Mouse (Mus musculus) liver, embryonic 15.5 days (tissue): ENCODE results near the gene Klkb1. TPM values are rescaled to one million over a fixed set of nuclear protein-coding genes. Genes with fewer than 3 reads are reported as not detected.
"Not testable (repeated sequence)": the region's sequence is repeated elsewhere in the genome, so short reads cannot be mapped to it uniquely, and the experiment has no call there.

ENCODE experiments used
- ATAC-seq: fragments of 200-750 bp; cut with Nextera tagmentation; 2 replicates; pipeline ENCODE4 v1.8.0; 2017; ENCODE audit warnings: moderate number of reproducible peaks, mild to moderate bottlenecking, moderate library complexity; ENCODE audit not compliant: insufficient read depth
- H3K27ac ChIP-seq: fragments of 300-500 bp; sonication (generic); replicated peaks from 2 replicates; pipeline ENCODE4 v1.5.1; 2015; ENCODE audit warnings: mild to moderate bottlenecking, inconsistent platforms
- H3K27me3 ChIP-seq: fragments of 300-500 bp; sonication (generic); 2 replicates; pipeline ENCODE4 v1.6.1; 2015; ENCODE audit warnings: mild to moderate bottlenecking, inconsistent platforms
- H3K36me3 ChIP-seq: fragments of 300-500 bp; sonication (generic); replicated peaks from 2 replicates; pipeline ENCODE4 v1.6.1; 2015; ENCODE audit warnings: moderate library complexity, mild to moderate bottlenecking, inconsistent platforms
- H3K4me1 ChIP-seq: fragments of 300-500 bp; sonication (generic); replicated peaks from 2 replicates; pipeline ENCODE4 v1.6.1; 2015; ENCODE audit warnings: inconsistent platforms
- H3K4me2 ChIP-seq: fragments of 300-500 bp; sonication (generic); 2 replicates; pipeline ENCODE4 v1.6.1; 2015; ENCODE audit warnings: moderate library complexity, mild to moderate bottlenecking, inconsistent platforms
- H3K4me3 ChIP-seq: fragments of 300-500 bp; sonication (generic); replicated peaks from 2 replicates; pipeline ENCODE4 v1.5.1; 2015; ENCODE audit warnings: mild to moderate bottlenecking, inconsistent platforms
- H3K9ac ChIP-seq: fragments of 300-500 bp; sonication (generic); 2 replicates; pipeline ENCODE4 v1.6.1; 2015; ENCODE audit warnings: moderate library complexity, mild to moderate bottlenecking, inconsistent platforms
- H3K9me3 ChIP-seq: fragments of 300-500 bp; sonication (generic); replicated peaks from 2 replicates; pipeline ENCODE4 v1.6.1; 2016; ENCODE audit warnings: inconsistent platforms
- WGBS: fragments of 180-500 bp; shearing (Covaris S2); methylation state at CpG from one replicate; pipeline ENCODE4 v1.1.7; 2015; ENCODE audit warnings: mixed read lengths; ENCODE audit not compliant: insufficient replicate concordance; 5-methylcytosine and 5-hydroxymethylcytosine counted together
- polyA plus RNA-seq: library from polyadenylated mRNA; unstranded; fragments of >200 nt; fragmentation: Nextera tagmentation; extraction: Ambion mirVana; gene quantifications from 2 replicates; pipeline ENCODE4 v1.2.1, GENCODE M21; 2015

Gene Klkb1
- 8.7 and 11.5 TPM in 2 replicates for polyA plus RNA-seq

- no peaks in the 10 kb centered on the region for H3K9me3 ChIP-seq
- H3K4me2 ChIP-seq: no peak within 1 kb of the TSS
- H3K27ac ChIP-seq: no peak within 1 kb of the TSS
- WGBS: 50% methylated on average over 7 of the region's 7 CpGs
- no peaks in the 10 kb centered on the region for H3K27me3 ChIP-seq
- peak; percentile 22; the same call in 1 of the 2 replicates for ATAC-seq
- H3K4me1 ChIP-seq: no peaks in the 10 kb centered on the region
- no peak within 1 kb of the TSS for H3K9ac ChIP-seq
- H3K4me3 ChIP-seq: peak within 1 kb of the TSS; percentile 31; the same call in 1 of the 2 replicates
- H3K36me3 ChIP-seq: no peaks in the 10 kb centered on the region
Measured at GRCm38 (mm10) chr8:45294687-45295086, at the start of gene Klkb1. Klkb1 (minus strand) TSS chr8:45294859.

- ATAC-seq: no peak
- no peaks in the 10 kb centered on the region for H3K27me3 ChIP-seq
- no peak overlapping the region for H3K27ac ChIP-seq
- WGBS: 73% methylated on average over 8 of the region's 8 CpGs
- H3K9me3 ChIP-seq: no peaks in the 10 kb centered on the region
- no peaks in the 10 kb centered on the region for H3K4me1 ChIP-seq
- H3K9ac ChIP-seq: no peak overlapping the region
- H3K36me3 ChIP-seq: no peaks in the 10 kb centered on the region
- no peak overlapping the region for H3K4me3 ChIP-seq
- H3K4me2 ChIP-seq: no peak overlapping the region
Measured at GRCm38 (mm10) chr8:45344298-45344697, 49.6 kb upstream of the Klkb1 start.

- H3K4me1 ChIP-seq: no peaks in the 10 kb centered on the region
Measured at GRCm38 (mm10) chr8:45341630-45342628, 47.3 kb upstream of the Klkb1 start.

GRCm38 (mm10) chr8:45333493-45333892 lies 38.8 kb upstream of the Klkb1 start:
- Histone ChIP-seq H3K4me2 (peak overlapping the region; percentile 66), H3K36me3 (no peaks in the 10 kb centered on the region), H3K27me3 (no peaks in the 10 kb centered on the region), H3K4me1 (peaks cover 8% of the 10 kb centered on the region; the same call in 1 of the 2 replicates), H3K4me3 (peak overlapping the region; percentile 57), H3K27ac (peak overlapping the region; percentile 33; the same call in 1 of the 2 replicates), H3K9me3 (no peaks in the 10 kb centered on the region), H3K9ac (no peak overlapping the region)
- peak; percentile 77 for ATAC-seq
- 2% methylated on average over 8 of the region's 8 CpGs for WGBS

More at GRCm38 (mm10) chr8:45341630-45342628, 47.3 kb upstream of the Klkb1 start:
- H3K9me3 ChIP-seq: no peaks in the 10 kb centered on the region
- WGBS: 67% methylated on average over 12 of the region's 12 CpGs
- H3K27me3 ChIP-seq: no peaks in the 10 kb centered on the region
- peak overlapping the region; percentile 57 for H3K27ac ChIP-seq
- 0 out of 2 replicates have a peak, but pooled peaks have one; percentile 42 for ATAC-seq
- H3K9ac ChIP-seq: no peak overlapping the region
- H3K4me3 ChIP-seq: no peak overlapping the region
- no peaks in the 10 kb centered on the region for H3K36me3 ChIP-seq
- no peak overlapping the region for H3K4me2 ChIP-seq

- Histone ChIP-seq H3K4me3 (peak within 1 kb of the TSS; percentile 57), H3K36me3 (no peaks in the 10 kb centered on the region), H3K4me2 (peak within 1 kb of the TSS; percentile 66), H3K9ac (peak within 1 kb of the TSS; percentile 8; the same call in 1 of the 2 replicates), H3K27me3 (no peaks in the 10 kb centered on the region), H3K4me1 (peaks cover 8% of the 10 kb centered on the region; the same call in 1 of the 2 replicates), H3K27ac (peak within 1 kb of the TSS; percentile 33), H3K9me3 (no peaks in the 10 kb centered on the region)
- peak; percentile 72 for ATAC-seq
- under 1% methylated on average over 44 of the region's 44 CpGs for WGBS
Measured at GRCm38 (mm10) chr8:45332685-45333409, 38.2 kb upstream of the Klkb1 start, which contains the start of gene Cyp4v3. Cyp4v3 (minus strand) TSS chr8:45333216.

- no peak overlapping the region for H3K4me3 ChIP-seq
- no peaks in the 10 kb centered on the region for H3K9me3 ChIP-seq
- H3K9ac ChIP-seq: no peak overlapping the region
- no peak for ATAC-seq
- H3K27me3 ChIP-seq: no peaks in the 10 kb centered on the region
- H3K4me1 ChIP-seq: peaks cover 8% of the 10 kb centered on the region; the same call in 1 of the 2 replicates
- H3K27ac ChIP-seq: no peak overlapping the region
- no peaks in the 10 kb centered on the region for H3K36me3 ChIP-seq
- H3K4me2 ChIP-seq: no peak overlapping the region
- 32% methylated on average over 3 of the region's 3 CpGs for WGBS
Measured at GRCm38 (mm10) chr8:45330856-45331255, 36.2 kb upstream of the Klkb1 start.

GRCm38 (mm10) chr8:45329206-45329980 lies 34.7 kb upstream of the Klkb1 start:
- Histone ChIP-seq H3K4me3 (no peak overlapping the region), H3K4me1 (peaks cover 8% of the 10 kb centered on the region; the same call in 1 of the 2 replicates), H3K27me3 (no peaks in the 10 kb centered on the region), H3K9ac (no peak overlapping the region), H3K27ac (no peak overlapping the region), H3K9me3 (no peaks in the 10 kb centered on the region), H3K36me3 (no peaks in the 10 kb centered on the region), H3K4me2 (no peak overlapping the region)
- ATAC-seq: no peak
- 66% methylated on average over 6 of the region's 6 CpGs for WGBS

- H3K9me3 ChIP-seq, H3K36me3 ChIP-seq, H3K27me3 ChIP-seq, H3K4me2 ChIP-seq, H3K9ac ChIP-seq, H3K27ac ChIP-seq, ATAC-seq, H3K4me3 ChIP-seq, H3K4me1 ChIP-seq: not testable (repeated sequence)
Measured at GRCm38 (mm10) chr8:45327076-45327475, 32.4 kb upstream of the Klkb1 start.

- no peak overlapping the region for H3K4me2 ChIP-seq
- no peak overlapping the region for H3K27ac ChIP-seq
- no peaks in the 10 kb centered on the region for H3K9me3 ChIP-seq
- H3K4me3 ChIP-seq: no peak overlapping the region
- WGBS: 63% methylated on average over 4 of the region's 4 CpGs
- H3K9ac ChIP-seq: no peak overlapping the region
- ATAC-seq: no peak
- H3K4me1 ChIP-seq: no peaks in the 10 kb centered on the region
- H3K27me3 ChIP-seq: no peaks in the 10 kb centered on the region
- H3K36me3 ChIP-seq: no peaks in the 10 kb centered on the region
Measured at GRCm38 (mm10) chr8:45324151-45324550, 29.5 kb upstream of the Klkb1 start.

GRCm38 (mm10) chr8:45321365-45321764 lies 26.7 kb upstream of the Klkb1 start:
- H3K27ac ChIP-seq: no peak overlapping the region
- H3K27me3 ChIP-seq: no peaks in the 10 kb centered on the region
- H3K4me1 ChIP-seq: no peaks in the 10 kb centered on the region
- H3K9ac ChIP-seq: no peak overlapping the region
- no peak overlapping the region for H3K4me3 ChIP-seq
- H3K9me3 ChIP-seq: no peaks in the 10 kb centered on the region
- ATAC-seq: no peak
- no peak overlapping the region for H3K4me2 ChIP-seq
- 59% methylated on average over 2 of the region's 2 CpGs for WGBS
- H3K36me3 ChIP-seq: no peaks in the 10 kb centered on the region
